Mouse (Mus musculus) MEL (cell line): ENCODE data around the gene Gtf2a1l. TPM values are rescaled to one million over a fixed set of nuclear protein-coding genes. Genes with fewer than 3 reads are reported as not detected.

Source experiments
- DNase-seq: peaks from one replicate; pipeline ENCODE4 v3.0.0; 2011; ENCODE audit warnings: low read depth, low spot score
- H3K27ac ChIP-seq: 2 replicates; pipeline ENCODE4 v1.5.1; 2012; ENCODE audit warnings: low read depth, mild to moderate bottlenecking, control low read depth, low read length, moderate library complexity; ENCODE audit not compliant: control insufficient read depth
- H3K27me3 ChIP-seq, 2 experiments: fragments of 150-350 bp in 1 of 2; sonication (generic) in 1 of 2; 2 replicates each; pipeline ENCODE4 v1.6.1; 2012; ENCODE audit warnings: low read length in 2 of 2, mild to moderate bottlenecking in 2 of 2, improper control_type of control experiment in 1 of 2, moderate library complexity in 1 of 2; ENCODE audit not compliant: insufficient read depth in 2 of 2, control insufficient read depth in 1 of 2
- H3K36me3 ChIP-seq, 2 experiments: 2 replicates each; pipeline ENCODE4 v1.6.1; 2012 to 2014; ENCODE audit warnings: low read length in 2 of 2, improper control_type of control experiment in 1 of 2, inconsistent platforms in 1 of 2, mild to moderate bottlenecking in 1 of 2; ENCODE audit not compliant: insufficient read depth in 2 of 2, control insufficient read depth in 1 of 2
- H3K4me1 ChIP-seq, 2 experiments: fragments of 150-350 bp in 1 of 2; sonication (generic) in 1 of 2; 2 replicates each; pipeline ENCODE4 v1.6.1; 2012; ENCODE audit warnings: low read length in 2 of 2, improper control_type of control experiment in 1 of 2, mild to moderate bottlenecking in 1 of 2; ENCODE audit not compliant: insufficient read depth in 2 of 2, control insufficient read depth in 1 of 2
- H3K4me3 ChIP-seq, 2 experiments: fragments of 150-350 bp in 1 of 2; sonication (generic) in 1 of 2; 2 replicates each; pipeline ENCODE4 v1.5.1; 2012; ENCODE audit warnings: low read depth in 2 of 2, low read length in 2 of 2, mild to moderate bottlenecking in 2 of 2, moderate library complexity in 2 of 2, control low read depth in 1 of 2, improper control_type of control experiment in 1 of 2; ENCODE audit not compliant: control insufficient read depth in 1 of 2, insufficient read depth in 1 of 2
- H3K79me2 ChIP-seq: 2 replicates; pipeline ENCODE4 v1.6.1; 2012; ENCODE audit warnings: mild to moderate bottlenecking, low read length, moderate library complexity; ENCODE audit not compliant: control insufficient read depth, poor library complexity, insufficient read depth
- H3K9ac ChIP-seq: 2 replicates; pipeline ENCODE4 v1.6.1; 2012; ENCODE audit warnings: low read depth, mild to moderate bottlenecking, control low read depth, low read length, moderate library complexity; ENCODE audit not compliant: control insufficient read depth, poor library complexity, severe bottlenecking
- H3K9me3 ChIP-seq: fragments of 150-350 bp; sonication (generic); replicated peaks from 2 replicates; pipeline ENCODE4 v1.6.1; 2012; ENCODE audit warnings: mild to moderate bottlenecking, low read length, improper control_type of control experiment, moderate library complexity; ENCODE audit not compliant: insufficient read depth
- CHD1 ChIP-seq: IDR thresholded peaks from 2 replicates; pipeline ENCODE4 v1.6.1; 2012; ENCODE audit warnings: low read depth, mild to moderate bottlenecking, inconsistent platforms, low read length, improper control_type of control experiment
- ETS1 ChIP-seq: IDR thresholded peaks from 2 replicates; pipeline ENCODE4 v1.6.1; 2012; ENCODE audit warnings: low read depth, mild to moderate bottlenecking, inconsistent platforms, low read length, improper control_type of control experiment, moderate library complexity
- GABPA ChIP-seq: IDR thresholded peaks from 2 replicates; pipeline ENCODE4 v1.6.1; 2012; ENCODE audit warnings: low read depth, mild to moderate bottlenecking, inconsistent platforms, low read length, improper control_type of control experiment, moderate library complexity
- GATA1 ChIP-seq: IDR thresholded peaks from 2 replicates; pipeline ENCODE4 v1.6.1; 2011; ENCODE audit warnings: low read depth, low read length, improper control_type of control experiment
- HCFC1 ChIP-seq: IDR thresholded peaks from 2 replicates; pipeline ENCODE4 v1.6.1; 2012; ENCODE audit warnings: low read depth, mild to moderate bottlenecking, inconsistent platforms, low read length, improper control_type of control experiment, moderate library complexity
- JUND ChIP-seq: IDR thresholded peaks from 2 replicates; pipeline ENCODE4 v1.6.1; 2011; ENCODE audit warnings: low read depth, mild to moderate bottlenecking, improper control_type of control experiment, low read length
- KAT2A ChIP-seq: conservative IDR thresholded peaks from 2 replicates; pipeline ENCODE4 v1.6.1; 2012; ENCODE audit warnings: low read depth, low read length, improper control_type of control experiment, inconsistent platforms
- MAX ChIP-seq: IDR thresholded peaks from 2 replicates; pipeline ENCODE4 v1.6.1; 2011; ENCODE audit warnings: low read length, improper control_type of control experiment
- MAZ ChIP-seq: IDR thresholded peaks from 2 replicates; pipeline ENCODE4 v1.6.1; 2012; ENCODE audit warnings: low read depth, mild to moderate bottlenecking, inconsistent platforms, low read length, improper control_type of control experiment
- MYB ChIP-seq: IDR thresholded peaks from 2 replicates; pipeline ENCODE4 v1.6.1; 2011; ENCODE audit warnings: mild to moderate bottlenecking, low read depth, low read length, improper control_type of control experiment
- MYC ChIP-seq: IDR thresholded peaks from 2 replicates; pipeline ENCODE4 v1.6.1; 2011; ENCODE audit warnings: low read depth, mild to moderate bottlenecking, low read length, improper control_type of control experiment, moderate library complexity
- POLR2AphosphoS2 ChIP-seq: IDR thresholded peaks from 2 replicates; pipeline ENCODE4 v1.6.1; 2011; ENCODE audit warnings: low read length, improper control_type of control experiment
- RCOR1 ChIP-seq: IDR thresholded peaks from 2 replicates; pipeline ENCODE4 v1.6.1; 2012; ENCODE audit warnings: low read depth, mild to moderate bottlenecking, inconsistent platforms, low read length, improper control_type of control experiment
- SMC3 ChIP-seq: IDR thresholded peaks from 2 replicates; pipeline ENCODE4 v1.6.1; 2011; ENCODE audit warnings: low read depth, low read length, improper control_type of control experiment
- TCF12 ChIP-seq: IDR thresholded peaks from 2 replicates; pipeline ENCODE4 v1.6.1; 2014; ENCODE audit warnings: low read depth, mild to moderate bottlenecking, inconsistent platforms, low read length, improper control_type of control experiment, moderate library complexity
- UBTF ChIP-seq: IDR thresholded peaks from 2 replicates; pipeline ENCODE4 v1.6.1; 2012; ENCODE audit warnings: low read depth, mild to moderate bottlenecking, inconsistent platforms, low read length, improper control_type of control experiment, moderate library complexity, borderline replicate concordance; ENCODE audit not compliant: insufficient read depth
- ZKSCAN1 ChIP-seq: IDR thresholded peaks from 2 replicates; pipeline ENCODE4 v1.6.1; 2012; ENCODE audit warnings: low read depth, mild to moderate bottlenecking, inconsistent platforms, low read length, improper control_type of control experiment, moderate library complexity
- polyA plus RNA-seq, 2 experiments: library from polyadenylated mRNA; stranded (reverse) in 1 of 2; unstranded in 1 of 2; fragments of >175 nt in 1 of 2; fragments of >200 nt in 1 of 2; gene quantifications; 2 replicates each; pipeline versions ENCODE4 v1.2.1 to v1.2.4; 2012; ENCODE audit warnings: low replicate concordance in 2 of 2, low read depth in 1 of 2; ENCODE audit not compliant: insufficient read length in 2 of 2, insufficient read depth in 1 of 2, missing spikeins in 1 of 2
- total RNA-seq: library from RNA; depleted of rRNA; stranded (reverse); fragments of 300-350 nt; gene quantifications from 2 replicates; pipeline ENCODE4 v1.2.3, GENCODE M21; 2012

Gtf2a1l gene
- total and polyA plus RNA-seq, 3 experiments: not detected

DNA sequence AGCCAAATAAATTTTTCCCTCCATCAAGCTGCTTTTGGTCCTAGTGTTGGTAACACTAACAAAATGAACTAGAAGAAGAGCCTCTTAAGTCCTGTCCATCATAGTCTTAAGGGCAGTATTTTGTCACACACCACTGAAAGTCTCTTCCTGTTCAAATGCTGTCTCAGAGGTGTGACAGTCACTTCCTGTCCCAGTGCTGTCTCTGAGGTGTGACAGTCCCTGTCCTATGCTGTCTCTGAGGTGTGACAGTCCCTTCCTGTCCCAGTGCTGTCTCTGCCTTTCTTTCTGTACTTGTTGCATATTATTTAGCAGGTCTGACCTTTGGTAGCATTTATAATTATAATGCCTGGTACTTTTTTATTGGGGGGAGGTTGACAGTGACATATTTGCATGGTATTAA is 32.4 kb downstream of the Gtf2a1l start:
- no peak for DNase-seq
- Histone ChIP-seq H3K27me3 (peaks cover 0 to 1% of the 10 kb centered on the region in 2 experiments; a peak in 1 of 4 replicates), H3K9me3 (no peaks in the 10 kb centered on the region), H3K9ac (no peak overlapping the region), H3K4me1 (no peaks in the 10 kb centered on the region), H3K79me2 (no peaks in the 10 kb centered on the region), H3K4me3 (no peak overlapping the region), H3K36me3 (no peaks in the 10 kb centered on the region), H3K27ac (no peak overlapping the region)
- TF ChIP-seq MYC (no peak), RCOR1 (no peak), HCFC1 (no peak), JUND (no peak), TCF12 (no peak), SMC3 (no peak), POLR2AphosphoS2 (no peak)

DNA sequence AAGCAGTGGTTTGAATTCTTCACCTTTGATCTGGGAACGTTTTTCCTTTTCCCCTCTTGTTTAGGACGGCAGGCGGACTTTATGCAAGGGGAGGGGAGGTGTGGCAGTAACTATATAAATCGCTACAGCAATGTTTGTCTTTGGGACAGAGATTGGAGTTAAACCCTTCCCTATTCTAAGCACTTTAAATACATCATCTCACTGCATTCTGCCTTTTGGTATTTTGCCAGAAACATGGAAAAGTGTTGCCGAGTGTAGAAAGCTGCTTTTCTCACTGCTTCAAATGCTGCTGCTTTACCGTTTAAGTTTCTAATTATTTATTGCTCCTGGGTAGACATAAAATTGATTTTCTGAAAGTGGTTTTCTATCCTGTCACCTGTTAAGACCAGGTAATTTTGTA is 33.9 kb downstream of the Gtf2a1l start:
- TF ChIP-seq GATA1 (no peak), CHD1 (no peak)
- DNase-seq: no peak
- H3K9me3 ChIP-seq: no peaks in the 10 kb centered on the region
- no peaks in the 10 kb centered on the region for H3K27me3 ChIP-seq
- no peak overlapping the region for H3K4me3 ChIP-seq
- H3K36me3 ChIP-seq: no peaks in the 10 kb centered on the region
- H3K27ac ChIP-seq: no peak overlapping the region
- no peaks in the 10 kb centered on the region for H3K79me2 ChIP-seq
- no peak overlapping the region for H3K9ac ChIP-seq
- H3K4me1 ChIP-seq: no peaks in the 10 kb centered on the region

DNA sequence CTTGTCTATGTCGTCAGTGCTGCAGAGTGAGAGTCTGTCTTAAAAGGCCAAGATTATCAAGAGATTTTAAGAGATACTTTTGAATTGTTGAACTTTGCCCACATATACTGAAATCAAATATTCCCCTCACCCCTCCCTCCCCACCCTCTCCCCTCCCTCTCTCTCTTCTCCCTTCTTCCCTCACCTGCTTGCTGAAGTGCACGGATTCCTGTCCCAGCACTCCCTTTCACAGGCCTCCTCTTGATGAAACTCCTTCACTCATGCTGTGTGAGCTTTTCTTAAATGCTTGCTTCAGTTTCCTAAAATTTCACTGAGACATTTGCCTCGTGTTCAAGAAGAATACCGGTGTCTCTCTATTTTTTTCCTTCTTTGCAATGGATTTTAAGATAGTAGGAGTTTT is 34.7 kb downstream of the Gtf2a1l start:
- H3K79me2 ChIP-seq: no peaks in the 10 kb centered on the region
- H3K4me3 ChIP-seq: no peak overlapping the region
- TF ChIP-seq ETS1 (no peak), UBTF (no peak), GABPA (no peak), HCFC1 (no peak), MAX (no peak), ZKSCAN1 (no peak), MAZ (no peak), TCF12 (no peak), KAT2A (no peak), MYB (no peak)
- DNase-seq: no peak
- no peaks in the 10 kb centered on the region for H3K9me3 ChIP-seq
- H3K4me1 ChIP-seq: no peaks in the 10 kb centered on the region
- no peaks in the 10 kb centered on the region for H3K36me3 ChIP-seq
- H3K9ac ChIP-seq: no peak overlapping the region
- no peaks in the 10 kb centered on the region for H3K27me3 ChIP-seq
- H3K27ac ChIP-seq: no peak overlapping the region
